Mouse (Mus musculus) spleen, adult 12 weeks (tissue): Measurements from ENCODE around the gene Birc6.
"Not testable (repeated sequence)": the region's sequence is repeated elsewhere in the genome, so short reads cannot be mapped to it uniquely, and the experiment has no call there.

ENCODE experiments used
- DNase-seq: peaks from one replicate; pipeline ENCODE4 v3.0.0; 2022; ENCODE audit warnings: low spot score

Gene Birc6

GRCm38 (mm10) chr17:74564151-74564550 lies 36.1 kb downstream of the Birc6 start:
- no peak for DNase-seq

GRCm38 (mm10) chr17:74569219-74569618 lies 41.1 kb downstream of the Birc6 start:
- DNase-seq = no peak

- DNase-seq = no peak
Observed at GRCm38 (mm10) chr17:74570585-74570984, 42.5 kb downstream of the Birc6 start.

- no peak for DNase-seq
Observed at GRCm38 (mm10) chr17:74577173-74577572, 49.1 kb downstream of the Birc6 start.

GRCm38 (mm10) chr17:74579586-74579985 lies 51.5 kb downstream of the Birc6 start:
- no peak for DNase-seq

GRCm38 (mm10) chr17:74580738-74581137 lies 52.6 kb downstream of the Birc6 start:
- DNase-seq = no peak

GRCm38 (mm10) chr17:74586768-74587167 lies 58.7 kb downstream of the Birc6 start:
- DNase-seq = no peak

GRCm38 (mm10) chr17:74598908-74599307 lies 70.8 kb downstream of the Birc6 start:
- DNase-seq = no peak

- DNase-seq = no peak
Observed at GRCm38 (mm10) chr17:74599396-74599795, 71.3 kb downstream of the Birc6 start.

GRCm38 (mm10) chr17:74601201-74601600 lies 73.1 kb downstream of the Birc6 start:
- DNase-seq = no peak

GRCm38 (mm10) chr17:74630798-74631197 lies 102.7 kb downstream of the Birc6 start:
- no peak for DNase-seq

- no peak for DNase-seq
Observed at GRCm38 (mm10) chr17:74642445-74642844, 114.3 kb downstream of the Birc6 start.

- DNase-seq = no peak
Observed at GRCm38 (mm10) chr17:74658362-74658761, 130.3 kb downstream of the Birc6 start.

GRCm38 (mm10) chr17:74668010-74668409 lies 139.9 kb downstream of the Birc6 start:
- DNase-seq = no peak

- no peak for DNase-seq
Observed at GRCm38 (mm10) chr17:74670031-74670430, 141.9 kb downstream of the Birc6 start.

GRCm38 (mm10) chr17:74672446-74672845 lies 144.4 kb downstream of the Birc6 start:
- DNase-seq = no peak

GRCm38 (mm10) chr17:74673251-74673650 lies 145.2 kb downstream of the Birc6 start:
- DNase-seq = no peak

GRCm38 (mm10) chr17:74678061-74678460 lies 150.0 kb downstream of the Birc6 start:
- no peak for DNase-seq

GRCm38 (mm10) chr17:74684927-74685326 lies 156.8 kb downstream of the Birc6 start:
- no peak for DNase-seq

- DNase-seq = no peak
Observed at GRCm38 (mm10) chr17:74688555-74688954, 160.5 kb downstream of the Birc6 start.

- no peak for DNase-seq
Observed at GRCm38 (mm10) chr17:74689406-74689805, 161.3 kb downstream of the Birc6 start.

GRCm38 (mm10) chr17:74701661-74702060 lies 173.6 kb downstream of the Birc6 start:
- not testable (repeated sequence) for DNase-seq

GRCm38 (mm10) chr17:74705480-74705879 lies 177.4 kb downstream of the Birc6 start:
- no peak for DNase-seq

- DNase-seq = no peak
Observed at GRCm38 (mm10) chr17:74706593-74706992, 178.5 kb downstream of the Birc6 start.

- no peak for DNase-seq
Observed at GRCm38 (mm10) chr17:74707637-74708152, 179.6 kb downstream of the Birc6 start.
